Mouse (Mus musculus) layer of hippocampus, adult 2 months (tissue): ENCODE measurements around the gene Snx8. TPM values are rescaled to one million over a fixed set of nuclear protein-coding genes. Genes with fewer than 3 reads are reported as not detected.
A peak's percentile ranks its signal among the peaks of the same experiment; 100 is the strongest.

Source experiments
- DNase-seq, 2 experiments: peaks; one replicate each; pipeline ENCODE4 v3.0.0; 2022; ENCODE audit warnings: low spot score in 2 of 2
- H3K27ac ChIP-seq: fragments of 200-600 bp; 2 replicates; pipeline ENCODE4 v1.8.1; 2022
- H3K4me3 ChIP-seq: fragments of 200-600 bp; 2 replicates; pipeline ENCODE4 v1.8.1; 2022; ENCODE audit warnings: mild to moderate bottlenecking
- CTCF ChIP-seq: fragments of 200-600 bp; conservative IDR thresholded peaks from 2 replicates; pipeline ENCODE4 v1.8.1; 2022; ENCODE audit warnings: antibody characterized with exemption, mild to moderate bottlenecking, moderate library complexity
- total RNA-seq, 2 experiments: library from RNA; stranded (reverse); gene quantifications; 2 replicates each; pipeline ENCODE4 v1.2.3; 2021

The Snx8 gene
- total RNA-seq, 2 experiments from 2014 or later, result 9.8 to 12.1 TPM

DNA sequence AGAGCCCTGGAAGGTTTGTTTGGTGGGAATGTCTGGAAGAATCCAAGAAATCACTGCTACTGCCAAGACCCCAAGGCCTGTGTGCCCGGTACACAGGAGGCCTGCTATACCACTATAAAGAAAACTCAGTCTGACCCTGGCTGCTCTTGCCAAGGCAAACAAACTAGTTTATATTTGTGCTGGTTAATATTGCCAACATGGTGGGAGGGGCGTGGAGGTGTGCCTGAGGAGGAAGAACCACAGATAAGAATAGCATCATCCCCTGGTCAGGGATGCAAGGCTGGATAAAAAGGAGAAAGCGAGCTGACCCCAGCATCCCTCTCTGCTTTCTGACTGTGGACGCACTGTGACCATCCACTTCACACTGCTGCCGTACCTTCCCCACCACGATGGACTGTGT, 36.7 kb downstream of the Snx8 start:
- H3K4me3 ChIP-seq, result no peak overlapping the region

DNA sequence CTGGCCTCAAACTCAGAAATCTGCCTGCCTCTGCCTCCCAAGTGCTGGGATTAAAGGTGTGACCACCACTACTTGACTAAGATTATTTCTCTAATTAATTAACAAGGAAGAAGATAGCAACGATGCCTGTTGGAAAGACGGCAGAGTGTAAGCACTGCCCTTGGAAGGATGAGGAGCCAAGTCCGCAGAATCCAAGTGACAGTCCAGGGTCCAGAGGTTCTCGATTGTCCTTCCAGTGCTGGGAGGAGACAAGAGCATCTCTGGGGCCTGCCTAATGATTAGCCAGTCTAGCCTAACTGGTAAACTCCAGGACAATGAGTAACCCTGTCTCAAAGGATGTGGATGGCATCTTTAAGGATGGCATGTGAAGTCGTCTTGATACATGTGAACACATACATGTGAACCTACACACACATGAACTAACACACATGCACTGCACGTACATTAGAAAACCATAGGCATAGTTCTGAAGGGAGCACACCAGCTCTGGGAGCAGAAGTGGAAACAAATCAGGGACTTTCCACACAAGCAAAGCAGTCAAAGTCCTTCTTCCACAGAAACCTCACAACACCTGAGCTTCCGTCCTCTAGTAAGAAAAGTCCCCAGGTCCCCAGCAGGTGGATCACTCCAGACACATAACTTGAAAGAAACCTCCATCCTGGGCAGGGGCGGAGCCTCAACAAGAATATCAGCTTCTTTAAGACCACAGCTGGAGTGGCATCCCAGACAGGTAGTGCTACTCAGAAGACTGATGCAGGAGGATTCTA, 38.1 kb downstream of the Snx8 start:
- no peak for DNase-seq
- Histone ChIP-seq H3K27ac (no peak overlapping the region), H3K4me3 (no peak overlapping the region)
- TF ChIP-seq CTCF, result no peak

More for the DNA sequence above, 36.7 kb downstream of the Snx8 start:
- TF ChIP-seq CTCF, result no peak
- DNase-seq, result no peak
- H3K27ac ChIP-seq, result no peak overlapping the region

DNA sequence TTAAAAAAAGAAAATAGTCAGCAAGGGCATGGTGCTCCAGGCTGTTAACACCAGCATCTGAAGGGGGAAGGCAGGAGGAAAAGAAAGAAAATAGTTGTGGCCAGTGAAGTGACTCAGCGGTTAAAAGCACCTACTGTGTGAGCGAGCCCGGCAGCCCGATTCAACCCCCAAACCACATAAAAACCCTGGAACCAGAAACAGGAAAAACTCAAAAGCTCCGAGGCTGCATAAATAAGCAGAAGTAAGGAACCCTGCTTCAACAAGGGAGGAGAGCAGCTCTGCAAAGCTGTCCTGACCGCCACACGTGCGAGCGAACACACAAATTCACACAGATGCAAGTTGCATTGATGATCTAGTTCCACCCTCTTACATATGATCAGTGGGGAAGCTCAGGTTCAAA, 39.2 kb downstream of the Snx8 start:
- DNase-seq, result no peak
- no peak for TF ChIP-seq CTCF
- no peak overlapping the region for H3K4me3 ChIP-seq

DNA sequence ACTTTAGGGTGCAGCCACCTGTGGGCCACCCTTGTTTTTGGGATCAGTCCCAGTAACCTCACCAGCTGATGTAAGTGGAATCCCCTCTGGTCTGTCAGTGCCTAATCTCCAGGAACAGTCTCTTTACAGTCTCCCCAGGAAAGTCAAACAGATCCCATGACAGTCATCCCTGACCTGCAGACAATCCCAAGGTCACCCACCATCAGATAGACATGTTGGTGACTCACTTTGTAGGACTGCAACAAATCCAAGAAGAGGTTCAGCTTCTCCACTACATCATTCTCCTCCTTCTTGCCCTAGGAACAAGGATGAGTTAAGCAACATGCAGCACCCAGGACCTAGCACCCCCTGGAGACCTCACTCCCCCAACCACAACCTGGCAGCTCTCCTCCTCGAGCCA, 43.0 kb downstream of the Snx8 start:
- no peak for DNase-seq
- Histone ChIP-seq H3K27ac (no peak overlapping the region), H3K4me3 (no peak overlapping the region)
- no peak for TF ChIP-seq CTCF

More for the DNA sequence above, 39.2 kb downstream of the Snx8 start:
- H3K27ac ChIP-seq, result no peak overlapping the region

DNA sequence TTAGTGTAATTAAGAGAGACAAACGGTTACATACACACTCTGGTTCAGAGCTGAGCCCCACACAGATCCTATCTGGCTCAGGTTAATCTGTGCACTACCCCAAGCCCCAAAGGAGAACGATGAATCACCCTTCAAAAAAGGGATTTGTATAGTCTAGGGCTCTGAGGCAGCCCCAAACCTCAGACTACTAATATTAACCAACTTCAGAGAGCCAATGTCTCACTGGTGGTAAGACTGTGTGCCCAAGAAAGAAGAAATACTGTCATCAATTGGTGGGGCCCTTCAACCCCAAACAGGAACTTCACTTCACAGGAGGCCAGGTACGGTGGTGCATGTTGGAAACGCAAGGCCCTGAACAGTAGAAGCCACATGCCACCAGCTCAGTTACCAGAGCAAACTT, 43.8 kb downstream of the Snx8 start:
- DNase-seq, result no peak
- H3K27ac ChIP-seq, result no peak overlapping the region

DNA sequence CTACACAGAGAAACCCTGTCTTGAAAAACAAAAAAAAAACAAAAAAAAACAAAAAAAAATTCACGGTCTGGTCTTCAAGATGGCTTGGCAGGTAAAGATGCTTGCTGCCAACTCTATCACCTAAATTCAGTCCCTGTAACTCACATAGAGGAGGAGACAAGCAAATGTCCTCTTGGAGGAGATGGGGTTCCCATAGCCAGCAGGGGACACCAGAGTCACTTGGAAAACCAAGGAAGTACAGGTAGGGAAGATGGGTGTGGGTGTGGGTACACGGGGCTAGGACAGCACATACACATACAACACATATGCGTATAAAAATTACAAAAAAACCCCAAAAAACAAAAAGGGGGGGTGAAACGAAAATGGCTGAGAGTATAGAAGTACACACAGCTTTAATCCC, 46.2 kb downstream of the Snx8 start:
- no peak overlapping the region for H3K27ac ChIP-seq
- no peak overlapping the region for H3K4me3 ChIP-seq
- peak; percentile 21; the same call in 1 of the 2 replicates for TF ChIP-seq CTCF
- DNase-seq, result no peak

More for the DNA sequence above, 43.8 kb downstream of the Snx8 start:
- no peak for TF ChIP-seq CTCF
- H3K4me3 ChIP-seq, result no peak overlapping the region

DNA sequence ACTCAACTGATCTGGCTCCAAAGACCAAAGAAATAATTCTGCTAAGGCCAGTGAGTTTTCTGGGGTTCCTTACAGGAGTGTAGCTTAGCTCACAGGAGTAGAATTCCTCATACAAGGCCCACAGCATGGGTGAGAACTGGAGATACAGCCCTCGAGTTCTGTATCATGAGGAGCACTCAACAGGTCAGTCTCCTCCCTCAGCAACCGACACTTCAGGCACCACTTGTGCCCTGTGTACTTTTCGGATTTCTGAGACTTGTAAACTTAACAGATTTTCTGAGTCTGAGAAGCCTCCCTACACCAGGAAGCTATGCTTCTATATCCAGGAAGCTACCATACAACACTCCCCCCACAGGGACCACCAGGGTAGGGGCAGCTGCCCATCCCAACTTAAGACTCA, 49.2 kb downstream of the Snx8 start:
- H3K27ac ChIP-seq, result no peak overlapping the region
- DNase-seq, result no peak
- no peak overlapping the region for H3K4me3 ChIP-seq
- TF ChIP-seq CTCF, result no peak

DNA sequence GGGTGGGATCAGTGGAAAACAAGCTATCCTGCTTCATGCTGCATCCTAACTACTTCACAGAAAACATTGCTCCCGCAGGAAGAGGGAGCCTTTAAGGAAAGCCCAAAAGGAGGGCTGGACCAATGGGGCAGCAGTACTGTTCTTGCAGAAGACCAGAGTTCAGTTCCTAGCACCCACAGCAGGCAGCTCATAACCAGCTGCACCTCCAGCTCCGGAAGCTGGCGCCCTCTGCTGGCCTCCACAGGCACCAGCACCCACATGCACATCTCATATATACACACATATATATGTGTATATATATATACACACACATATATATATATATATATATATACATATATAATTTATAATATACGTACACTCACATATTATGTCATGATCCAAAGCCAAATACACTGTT, 50.3 kb downstream of the Snx8 start:
- no peak overlapping the region for H3K4me3 ChIP-seq
- peak; percentile 34 for TF ChIP-seq CTCF
- no peak overlapping the region for H3K27ac ChIP-seq
- DNase-seq, result no peak

DNA sequence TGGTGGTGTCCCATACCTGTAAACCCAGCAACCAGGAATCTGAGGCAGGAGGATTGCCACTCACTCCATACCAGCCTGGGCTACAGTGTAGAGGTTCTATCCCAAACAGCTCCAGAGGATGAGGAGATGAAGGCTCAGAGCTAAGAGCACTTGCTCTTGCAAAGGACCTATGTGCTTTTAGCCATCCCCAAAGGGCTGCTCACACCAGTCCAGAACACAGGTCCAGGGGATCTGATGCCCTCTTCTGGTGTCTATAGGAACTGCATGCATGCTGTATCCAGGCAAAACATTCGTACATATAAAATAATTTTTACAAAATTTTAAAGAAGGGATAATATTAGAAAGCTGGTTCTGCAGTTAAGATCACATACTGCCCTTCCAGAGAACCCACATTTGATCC, 52.4 kb downstream of the Snx8 start:
- DNase-seq, result peak in 1 of 2 experiments; percentile 46
- peak; percentile 94 for TF ChIP-seq CTCF
- H3K27ac ChIP-seq, result no peak overlapping the region
- H3K4me3 ChIP-seq, result no peak overlapping the region

DNA sequence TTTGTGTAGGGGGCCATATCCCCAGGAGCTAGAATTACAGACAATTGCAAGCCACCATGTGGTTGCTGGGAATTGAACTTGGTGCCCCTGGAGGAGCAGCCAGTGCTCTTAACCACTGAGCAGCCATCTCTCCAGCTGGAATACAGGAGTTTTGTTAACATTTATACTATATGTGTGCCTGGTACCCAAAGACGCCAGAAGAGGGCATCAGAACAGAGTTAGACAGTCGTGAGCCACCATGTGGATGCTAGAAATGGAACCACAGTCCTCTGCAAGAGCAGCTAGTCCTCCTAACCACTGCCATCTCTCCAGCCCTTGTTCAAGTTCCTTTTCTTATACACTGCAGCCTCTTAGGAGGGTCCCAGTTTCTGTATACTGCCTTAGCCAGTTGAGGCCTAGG, 55.4 kb downstream of the Snx8 start:
- Histone ChIP-seq H3K27ac (no peak overlapping the region), H3K4me3 (no peak overlapping the region)
- no peak for DNase-seq
- TF ChIP-seq CTCF, result peak; percentile 60

DNA sequence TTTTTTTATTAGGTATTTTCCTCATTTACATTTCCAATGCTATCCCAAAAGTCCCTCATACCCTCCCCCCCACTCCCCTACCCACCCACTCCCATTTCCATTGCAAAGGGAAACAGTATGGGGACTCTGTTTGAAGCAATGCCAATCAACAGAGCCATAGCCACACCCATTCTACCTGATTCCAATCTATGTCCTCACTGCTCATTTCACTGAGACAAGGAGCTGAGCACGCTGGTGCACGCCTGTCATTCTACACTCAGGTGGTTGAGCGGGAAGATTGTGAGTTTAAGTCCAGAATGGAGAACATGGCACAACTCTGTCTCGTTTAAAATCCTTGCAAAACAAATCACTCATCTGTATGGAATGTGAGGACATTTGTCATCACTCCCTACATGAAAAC, 56.5 kb downstream of the Snx8 start:
- DNase-seq, result no peak
- H3K4me3 ChIP-seq, result no peak overlapping the region
- no peak overlapping the region for H3K27ac ChIP-seq
- no peak for TF ChIP-seq CTCF

DNA sequence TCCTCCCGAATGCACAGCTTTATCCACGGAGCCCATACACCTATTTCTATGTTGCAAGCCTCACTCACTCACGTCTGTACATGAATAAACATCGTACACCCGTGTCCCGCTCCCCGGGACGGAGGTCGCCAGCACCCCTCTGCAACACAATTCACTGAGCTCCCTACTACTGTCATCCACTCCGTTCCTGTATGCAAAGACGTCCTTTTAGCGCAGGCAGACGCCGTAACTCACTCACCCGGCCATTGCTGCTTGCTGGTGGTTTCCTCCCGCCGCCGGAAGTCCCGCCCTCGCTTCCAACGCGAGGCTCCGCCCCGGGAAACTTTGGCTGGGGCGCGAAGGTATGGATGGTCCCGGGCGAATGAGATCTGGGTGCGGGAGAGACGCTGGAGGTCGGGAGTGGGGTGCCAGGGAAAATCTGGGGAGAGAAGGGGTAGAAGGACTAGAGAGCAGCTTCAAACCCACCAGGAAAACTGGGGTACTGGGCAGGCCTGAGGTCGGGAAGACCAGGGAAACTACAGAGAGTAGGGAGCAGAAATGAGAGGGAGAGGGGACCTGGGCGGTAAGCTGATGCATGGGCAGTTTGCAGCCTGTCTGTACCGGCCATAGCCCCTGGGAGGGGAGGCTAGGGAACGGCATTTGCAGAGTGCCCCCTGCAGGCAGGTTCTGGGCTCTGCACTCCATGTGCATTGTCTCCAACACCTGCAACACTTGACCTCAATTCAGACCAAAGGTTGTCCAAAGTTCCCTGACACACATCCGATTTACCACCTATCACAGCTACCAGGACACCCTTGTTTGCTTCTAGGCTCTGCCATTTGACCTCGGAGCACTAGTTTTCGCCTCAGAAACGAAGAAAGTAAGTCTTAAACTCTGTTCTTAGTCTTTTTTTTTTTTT, 57.2 kb downstream of the Snx8 start, which contains the start of gene Mrm2:
Gene Mrm2 (minus strand): TSS at position 284 of the 898 bp plus-strand sequence.
- peak within 1 kb of the TSS; percentile 93 for H3K4me3 ChIP-seq
- TF ChIP-seq CTCF, result peak; percentile 90
- peak; percentile 63 to 79 for DNase-seq
- H3K27ac ChIP-seq, result peak within 1 kb of the TSS; percentile 90

DNA sequence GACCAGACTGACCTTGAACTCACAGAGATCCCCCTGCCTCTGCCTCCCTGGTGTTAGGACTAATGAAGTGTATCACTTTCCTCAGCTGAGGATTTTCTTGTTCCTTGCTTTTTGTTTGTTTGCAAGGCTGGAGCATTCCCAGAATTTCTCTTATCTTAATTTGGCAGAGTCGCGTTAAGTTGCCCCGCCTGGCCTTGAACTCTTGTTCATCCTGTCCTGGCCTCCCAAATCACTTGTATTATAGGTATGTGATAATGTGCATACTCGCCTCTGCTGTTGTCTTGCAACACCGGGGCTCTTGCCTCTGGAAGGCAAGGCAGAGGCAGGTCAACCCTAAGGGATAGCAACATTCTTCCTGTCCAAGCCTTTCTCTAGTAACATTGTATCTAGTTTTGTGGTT, 65.0 kb downstream of the Snx8 start:
- TF ChIP-seq CTCF, result no peak
- no peak overlapping the region for H3K4me3 ChIP-seq
- DNase-seq, result no peak
- H3K27ac ChIP-seq, result no peak overlapping the region
